Mouse (Mus musculus) erythroblast, embryonic 14.5 days (primary cell): ENCODE results near the gene Map1b.

ENCODE experiments used
- GATA1 ChIP-seq: IDR thresholded peaks from 2 replicates; pipeline ENCODE4 v1.6.1; 2012; ENCODE audit warnings: low read length, inconsistent platforms, mixed read lengths
- TAL1 ChIP-seq: IDR thresholded peaks from 3 replicates; pipeline ENCODE4 v1.6.1; 2012; ENCODE audit warnings: low read length, inconsistent platforms, mixed read lengths

DNA sequence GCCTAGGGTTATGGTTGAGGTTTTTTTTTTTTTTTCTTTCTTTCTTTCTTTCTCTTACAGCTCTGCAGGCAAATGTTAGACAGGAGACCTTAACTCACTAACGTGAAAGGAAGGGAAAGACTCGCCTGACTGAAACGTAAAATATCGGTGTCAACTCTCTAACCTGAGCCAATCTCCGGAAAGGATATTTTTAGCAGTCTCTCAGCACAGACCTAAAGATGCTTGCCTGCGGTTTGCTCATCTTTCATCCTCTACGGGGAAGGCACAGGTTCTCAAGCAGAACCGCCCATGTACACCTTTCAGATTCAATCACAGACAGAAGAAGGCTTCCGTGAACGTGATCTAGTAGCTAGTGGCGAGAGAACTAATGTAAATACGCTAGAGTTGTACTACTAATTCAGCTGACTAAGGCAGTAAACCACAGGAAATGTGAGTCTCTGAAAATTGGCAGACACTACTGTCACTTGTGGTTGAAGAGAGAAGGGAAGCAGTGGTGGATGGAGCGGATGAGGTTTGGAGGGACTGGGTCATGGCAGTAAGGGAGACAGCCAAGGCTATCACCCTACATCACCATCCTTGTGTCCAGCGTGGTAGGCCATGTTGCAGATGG, 12.9 kb downstream of the Map1b start:
- TF ChIP-seq TAL1 (no peak), GATA1 (no peak)
